Mouse (Mus musculus) erythroid progenitor cell, adult 5-6 weeks (primary cell): ENCODE results near the gene Esr1. TPM values are rescaled to one million over a fixed set of nuclear protein-coding genes. Genes with fewer than 3 reads are reported as not detected.

ENCODE experiments used
- ATAC-seq: replicated peaks from 2 replicates; pipeline ENCODE4 v1.8.0; 2016; ENCODE audit warnings: moderate number of reproducible peaks, mild to moderate bottlenecking, moderate TSS enrichment, inconsistent platforms; ENCODE audit not compliant: poor library complexity, low FRiP score, severe bottlenecking
- total RNA-seq, 2 experiments: library from RNA; stranded (forward) in 1 of 2; stranded (reverse) in 1 of 2; fragments of 150-400 nt in 1 of 2; fragments of 186-747, 209-891 nt in 1 of 2; gene quantifications; 2 replicates each; pipeline versions ENCODE4 v1.2.3 to v1.2.4; 2015 to 2017; ENCODE audit warnings: low replicate concordance in 2 of 2

The Esr1 gene
- total RNA-seq, 2 experiments from 2014 or later, result 0.84 TPM; not detected in 1

DNA sequence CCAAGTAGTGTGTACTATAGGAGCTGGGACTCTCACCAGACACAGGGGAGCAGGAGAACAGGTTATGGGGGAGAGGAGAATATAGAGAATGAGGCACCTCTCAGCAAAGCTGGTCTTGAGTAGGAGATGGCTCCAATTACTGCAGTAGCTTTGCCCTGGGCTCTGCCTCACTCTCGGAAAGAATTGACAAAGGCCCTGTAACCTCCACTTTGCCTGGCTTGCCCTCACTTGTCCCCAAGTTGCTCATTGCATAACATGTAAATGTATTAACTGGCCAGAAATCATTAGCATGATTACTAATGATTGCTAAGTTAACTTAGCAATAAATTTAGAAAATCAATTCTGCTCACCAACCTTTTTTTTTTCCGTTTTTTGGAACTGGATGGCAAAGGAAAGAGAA lies 333.3 kb downstream of the Esr1 start:
- ATAC-seq, result no peak

GRCm38 (mm10) chr10:4965768-4966167 lies 354.4 kb downstream of the Esr1 start:
- no peak for ATAC-seq

DNA sequence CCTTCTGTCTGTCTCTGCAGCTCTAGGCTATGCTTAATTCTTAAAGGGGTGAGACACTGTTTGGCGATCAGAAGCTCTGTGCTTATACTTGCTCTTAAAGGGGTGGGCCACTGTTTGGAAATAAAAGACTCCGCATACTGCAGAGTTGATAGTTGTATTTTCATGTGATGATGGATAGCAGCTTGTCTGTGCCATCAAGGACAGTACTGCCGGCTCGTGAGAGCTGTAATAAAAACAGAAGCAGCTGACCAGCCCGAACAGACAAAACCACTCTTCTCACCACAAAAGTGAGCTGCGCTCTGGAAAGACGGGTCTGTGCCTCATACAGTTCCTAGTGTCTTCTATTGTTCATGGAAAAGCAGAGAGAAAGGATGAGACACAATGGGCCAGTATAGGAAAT lies 359.8 kb downstream of the Esr1 start:
- ATAC-seq, result no peak

GRCm38 (mm10) chr10:4971586-4971985 lies 360.2 kb downstream of the Esr1 start:
- no peak for ATAC-seq

DNA sequence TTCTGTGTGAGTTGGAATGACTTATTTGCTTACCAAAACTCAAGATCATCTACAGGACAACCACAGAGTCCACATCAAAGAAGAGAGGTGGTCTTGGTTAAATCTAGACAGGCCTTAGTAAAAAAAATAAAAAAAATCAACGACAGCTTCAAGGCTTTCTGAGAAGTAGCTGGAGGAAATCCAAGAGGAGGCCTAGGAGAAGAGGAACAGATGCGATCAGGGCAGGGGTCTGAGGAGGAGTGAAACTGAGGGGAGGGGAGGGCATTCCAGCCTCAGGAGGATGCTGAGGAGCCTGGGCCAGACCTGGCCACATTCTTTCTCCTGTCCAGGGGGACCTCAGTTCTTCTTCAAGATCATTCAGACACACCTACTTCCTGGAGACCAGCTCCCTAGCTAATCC lies 360.6 kb downstream of the Esr1 start:
- ATAC-seq, result no peak

DNA sequence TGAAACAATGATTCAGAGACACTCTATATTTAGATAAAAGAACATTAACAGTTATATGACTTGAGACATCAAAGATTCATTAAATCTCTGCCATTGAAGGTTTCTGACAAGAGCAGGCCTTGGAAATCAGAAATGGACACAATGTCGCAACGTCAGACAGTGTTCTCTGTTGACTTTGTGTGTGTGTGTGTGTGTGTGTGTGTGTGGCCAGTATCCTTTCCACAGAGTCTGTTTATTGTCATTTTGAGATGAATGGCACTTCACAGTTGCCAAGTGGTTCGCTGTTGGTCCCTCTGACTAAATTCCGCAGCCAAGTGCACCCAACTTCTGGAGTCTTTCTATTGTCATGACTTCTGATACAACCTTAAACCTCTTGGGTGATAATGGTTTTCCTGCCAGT lies 362.9 kb downstream of the Esr1 start:
- ATAC-seq, result no peak

DNA sequence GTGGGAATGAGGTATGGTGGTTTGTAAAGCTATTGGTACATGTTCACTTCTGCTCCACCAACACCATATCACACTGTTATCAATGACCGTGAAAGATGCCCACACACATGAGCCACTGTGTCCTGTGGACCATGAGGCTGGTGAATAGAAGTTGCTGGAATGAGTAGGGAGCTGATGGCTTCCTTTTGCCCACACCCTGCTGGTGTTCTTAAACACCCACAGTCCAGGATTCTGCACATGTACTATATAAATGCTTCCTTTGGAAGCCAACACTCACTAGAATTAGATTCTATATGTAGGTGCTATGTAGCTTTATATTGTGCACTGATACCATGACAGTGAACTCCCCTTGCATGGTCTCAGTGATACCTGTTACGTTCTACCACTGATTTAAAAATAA lies 365.2 kb downstream of the Esr1 start:
- ATAC-seq, result no peak

GRCm38 (mm10) chr10:4977374-4977773 lies 366.0 kb downstream of the Esr1 start:
- ATAC-seq, result no peak

DNA sequence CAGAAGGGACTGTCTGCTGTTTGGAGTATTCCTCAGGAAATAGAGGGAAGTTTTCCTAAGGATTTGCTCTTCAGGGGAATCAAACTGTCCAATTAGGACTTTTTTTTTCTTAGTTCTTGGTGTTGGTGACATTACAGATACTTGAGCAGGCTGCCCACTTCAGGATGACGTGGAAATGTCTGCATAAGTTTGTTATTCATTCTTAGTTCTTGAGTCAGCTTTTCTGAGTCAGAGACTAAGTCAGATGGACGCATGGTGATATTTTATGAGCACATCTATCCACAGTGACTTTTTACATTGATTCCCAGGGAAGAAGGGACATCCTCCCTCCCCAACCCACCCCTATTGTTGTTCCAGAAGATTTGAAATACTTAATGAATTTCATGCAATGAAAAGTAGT lies 372.5 kb downstream of the Esr1 start:
- no peak for ATAC-seq

DNA sequence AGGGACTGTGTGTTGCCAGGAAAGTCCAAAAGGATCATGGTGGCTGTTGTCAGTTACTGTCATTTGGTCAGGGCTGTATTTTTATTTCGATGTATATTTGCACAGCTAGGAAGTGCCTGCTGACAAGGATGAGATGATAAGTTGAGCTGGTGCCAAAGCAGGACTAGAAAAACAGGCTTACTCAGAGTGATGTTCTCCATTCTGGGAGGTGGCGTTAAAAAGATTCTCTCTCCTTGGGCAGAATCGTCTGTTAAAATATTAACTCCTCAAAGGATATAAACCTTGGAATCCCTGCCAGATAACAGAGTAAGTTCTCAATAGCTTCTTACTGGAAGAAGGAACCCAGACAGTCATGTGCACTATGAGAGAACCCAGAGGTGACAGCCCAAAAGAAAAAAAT lies 382.4 kb downstream of the Esr1 start:
- no peak for ATAC-seq

DNA sequence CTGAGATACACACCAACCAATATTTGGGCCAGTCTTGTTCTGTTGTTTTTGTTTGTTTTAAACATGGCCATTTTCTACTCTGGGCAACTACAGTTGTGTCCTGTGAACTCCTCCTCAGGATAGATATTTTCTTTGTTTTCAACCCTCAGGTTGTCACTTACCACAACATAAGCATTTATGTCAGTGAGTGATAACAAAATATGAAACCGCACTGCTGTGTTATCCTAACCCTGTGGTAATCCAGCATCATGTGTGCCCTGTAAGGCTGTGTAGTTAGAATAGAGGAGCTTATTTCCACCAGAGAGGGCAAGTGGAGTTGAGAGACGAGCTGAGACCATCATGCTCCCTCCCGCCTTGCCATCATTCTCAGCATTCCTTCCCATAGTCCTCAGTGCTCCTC lies 385.2 kb downstream of the Esr1 start:
- ATAC-seq, result no peak

- ATAC-seq, result no peak
Measured at GRCm38 (mm10) chr10:5008795-5009366, 397.5 kb downstream of the Esr1 start.

- no peak for ATAC-seq
Measured at GRCm38 (mm10) chr10:5012004-5012403, 400.6 kb downstream of the Esr1 start.

- ATAC-seq, result no peak
Measured at GRCm38 (mm10) chr10:5014976-5015375, 403.6 kb downstream of the Esr1 start.

DNA sequence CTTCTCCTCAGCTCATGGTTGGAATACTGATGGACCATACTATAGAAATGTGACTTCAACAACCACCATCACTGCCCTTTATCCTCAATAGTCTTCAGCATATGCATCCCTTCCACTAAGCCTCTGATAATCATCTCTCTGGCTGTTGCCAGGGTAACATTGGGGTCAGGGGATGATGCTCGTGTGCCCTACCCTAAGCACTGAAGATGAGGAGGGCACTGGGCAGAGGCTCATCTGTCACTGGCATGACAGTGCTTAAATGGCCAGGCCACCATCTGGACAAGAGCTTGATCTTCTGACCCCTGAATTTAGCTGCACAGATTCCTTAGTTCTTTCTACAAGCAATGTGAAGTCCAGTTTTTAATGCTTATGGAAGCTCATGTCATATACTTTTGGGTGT lies 405.8 kb downstream of the Esr1 start:
- no peak for ATAC-seq

- ATAC-seq, result no peak
Measured at GRCm38 (mm10) chr10:5025906-5026305, 414.5 kb downstream of the Esr1 start.

DNA sequence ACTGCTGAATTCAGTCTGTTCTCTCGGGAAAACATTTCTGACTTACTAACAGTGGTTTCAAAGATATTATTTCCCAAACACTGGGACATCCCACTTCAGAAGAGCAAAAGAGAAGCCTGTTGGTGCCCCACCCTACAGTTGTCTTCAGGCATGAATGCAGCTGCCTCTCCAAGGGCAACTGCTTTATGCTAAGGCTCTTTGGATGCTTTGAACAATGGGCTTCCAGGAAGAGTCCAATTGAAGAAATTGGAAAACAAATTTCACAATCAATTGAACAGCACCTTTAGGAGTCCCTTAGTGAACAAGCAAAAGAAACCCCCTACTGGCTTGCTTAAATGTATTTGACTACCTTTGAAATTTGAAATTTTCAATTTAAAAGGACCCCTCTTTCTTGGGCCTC lies 415.8 kb downstream of the Esr1 start:
- no peak for ATAC-seq

GRCm38 (mm10) chr10:5028301-5028700 lies 416.9 kb downstream of the Esr1 start:
- ATAC-seq, result no peak

GRCm38 (mm10) chr10:5029161-5029560 lies 417.8 kb downstream of the Esr1 start:
- no peak for ATAC-seq

DNA sequence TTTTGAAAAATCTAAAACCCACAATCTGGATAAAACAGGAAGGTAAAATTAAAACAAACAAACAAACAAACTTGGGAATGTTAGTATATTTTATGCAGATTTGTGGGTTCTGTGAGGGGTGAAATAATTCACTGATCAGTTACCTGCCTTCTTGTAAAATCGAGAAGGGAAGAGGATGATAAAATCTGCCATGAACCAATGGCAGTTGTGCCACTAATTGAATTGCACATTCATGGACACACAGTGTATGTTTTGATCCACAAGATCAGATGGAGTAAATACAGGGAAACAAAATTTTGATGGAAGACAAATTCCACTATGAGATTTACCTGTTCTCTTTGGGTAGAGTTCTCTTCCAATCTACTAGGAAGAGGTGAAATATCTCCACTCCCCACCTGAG lies 418.5 kb downstream of the Esr1 start:
- no peak for ATAC-seq

DNA sequence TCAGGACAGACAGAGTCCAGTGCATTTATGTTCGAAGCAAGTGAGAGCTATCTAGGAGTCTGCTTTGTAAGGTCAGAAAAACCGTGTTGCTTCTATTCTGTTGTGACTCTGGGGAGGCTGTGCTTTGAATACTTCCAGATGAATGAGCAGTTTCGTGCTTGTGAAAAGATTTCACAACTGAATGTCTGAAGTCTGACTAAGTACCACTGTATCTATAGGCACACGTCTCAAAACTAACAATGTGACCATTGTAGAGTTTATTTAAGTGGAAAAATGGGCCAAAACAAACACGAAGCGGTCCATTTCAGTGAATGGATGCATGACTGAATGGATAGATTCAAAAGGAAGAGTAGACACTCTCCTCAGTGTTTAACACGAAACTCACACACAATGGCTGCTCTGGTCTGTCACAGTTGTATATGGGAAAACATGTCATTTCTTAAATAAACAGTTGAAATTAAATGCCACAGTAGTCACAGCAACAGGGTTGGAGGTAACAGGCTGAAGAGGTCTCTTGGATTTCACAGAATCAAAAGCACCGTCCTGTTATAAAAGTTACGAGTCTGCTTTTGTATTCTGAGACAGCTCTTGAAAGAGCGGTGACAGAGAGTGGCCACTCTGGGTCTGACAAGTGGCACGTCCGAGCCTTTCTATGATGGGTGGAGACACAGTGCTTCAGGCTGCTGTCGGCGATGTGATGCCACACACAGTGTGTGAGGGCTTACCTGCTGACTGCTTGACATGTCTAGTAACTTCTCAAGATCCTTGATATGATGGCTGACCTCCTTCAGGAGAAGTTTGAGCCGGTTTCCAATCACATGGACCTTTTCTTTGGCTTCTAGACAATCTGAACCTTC lies 421.0 kb downstream of the Esr1 start:
- ATAC-seq, result no peak

DNA sequence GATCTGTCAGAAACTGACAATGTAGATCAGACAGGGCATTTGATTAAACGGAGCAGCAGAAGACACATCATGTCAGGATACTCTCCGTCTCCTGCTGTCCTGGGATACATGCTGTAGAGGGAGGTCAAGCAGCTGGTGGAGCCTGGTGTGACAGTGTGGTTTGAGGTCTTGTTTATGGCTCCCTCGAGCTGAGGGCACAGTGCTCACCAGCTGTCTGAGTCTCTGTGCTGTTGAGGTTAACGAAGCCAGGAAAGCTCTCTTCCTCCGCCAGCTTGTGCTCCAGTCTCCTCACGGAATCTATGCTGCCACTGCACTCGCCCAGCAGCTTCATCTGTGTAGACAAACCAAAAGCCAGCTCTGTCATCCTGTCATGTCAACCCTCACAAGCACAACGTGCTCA lies 429.9 kb downstream of the Esr1 start:
- ATAC-seq, result no peak
